Mouse (Mus musculus) intestine, postnatal 0 days (tissue): ENCODE measurements at regions not wholly inside any gene's neighbourhood (a gene's known extent, or its start where the extent isn't known, plus 50 kb on each side); places are given as distances from the start of the nearest gene placed in this dataset.

Experiments
- ATAC-seq: fragments of 200-750 bp; cut with Nextera tagmentation; 2 replicates; pipeline ENCODE4 v1.8.0; 2017; ENCODE audit warnings: mild to moderate bottlenecking, moderate TSS enrichment, moderate library complexity
- H3K27ac ChIP-seq: fragments of 300-500 bp; sonication (generic); 2 replicates; pipeline ENCODE4 v1.5.1; 2014; ENCODE audit warnings: mild to moderate bottlenecking, low read depth, low read length, moderate library complexity
- H3K27me3 ChIP-seq: fragments of 300-500 bp; sonication (generic); replicated peaks from 2 replicates; pipeline ENCODE4 v1.6.1; 2014; ENCODE audit warnings: low read length, mixed read lengths; ENCODE audit not compliant: control insufficient read depth, insufficient read depth
- H3K36me3 ChIP-seq: fragments of 300-500 bp; sonication (generic); 2 replicates; pipeline ENCODE4 v1.6.1; 2014; ENCODE audit warnings: mild to moderate bottlenecking, moderate library complexity; ENCODE audit not compliant: control insufficient read depth, insufficient read depth
- H3K4me1 ChIP-seq: fragments of 300-500 bp; sonication (generic); replicated peaks from 2 replicates; pipeline ENCODE4 v1.6.1; 2014; ENCODE audit warnings: antibody characterized with exemption, low read length, mixed read lengths; ENCODE audit not compliant: control insufficient read depth, insufficient read depth
- H3K4me2 ChIP-seq: fragments of 300-500 bp; sonication (generic); replicated peaks from 2 replicates; pipeline ENCODE4 v1.6.1; 2014; ENCODE audit warnings: low read depth, mild to moderate bottlenecking, moderate library complexity
- H3K4me3 ChIP-seq: fragments of 300-500 bp; sonication (generic); 2 replicates; pipeline ENCODE4 v1.5.1; 2014; ENCODE audit warnings: low read depth, low read length
- H3K9ac ChIP-seq: fragments of 300-500 bp; sonication (generic); 2 replicates; pipeline ENCODE4 v1.6.1; 2014; ENCODE audit warnings: mild to moderate bottlenecking, low read depth, low read length
- H3K9me3 ChIP-seq: fragments of 300-500 bp; sonication (generic); 2 replicates; pipeline ENCODE4 v1.6.1; 2016; ENCODE audit warnings: mixed run types; ENCODE audit not compliant: control insufficient read depth
- CTCF ChIP-seq: sonication (generic); IDR thresholded peaks from 2 replicates; pipeline ENCODE4 v1.5.1; 2016; ENCODE audit warnings: low read depth, mild to moderate bottlenecking, control low read depth, antibody characterized with exemption, moderate library complexity
- WGBS: fragments of 180-500 bp; shearing (Covaris S2); extraction: QIAGEN DNeasy Blood & Tissue Kit; methylation state at CpG from one replicate; pipeline ENCODE4 v1.1.7; 2014; 5-methylcytosine and 5-hydroxymethylcytosine counted together

DNA sequence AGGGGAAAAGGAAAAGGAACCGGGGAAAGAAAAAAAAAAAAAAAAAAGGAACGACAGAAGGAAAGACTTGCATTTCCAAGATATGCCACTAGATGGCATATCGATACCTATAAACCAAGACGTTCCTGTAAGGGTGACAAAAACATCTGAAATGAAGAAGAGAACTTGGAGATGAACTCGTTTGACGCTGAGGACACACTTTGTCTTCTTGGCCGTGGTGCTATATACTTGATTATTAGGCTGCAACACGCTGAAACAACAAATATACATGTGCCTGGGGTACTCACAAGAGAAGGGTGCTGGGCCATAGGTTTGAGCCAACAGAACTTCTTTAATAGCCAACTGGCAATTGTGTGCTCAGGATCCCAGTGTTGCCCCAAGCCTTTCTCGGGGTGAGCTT is 71.2 kb upstream of the Gm34302 start:
- Histone ChIP-seq H3K4me2 (peak overlapping the region; percentile 44; the same call in 1 of the 2 replicates), H3K4me3 (no peak overlapping the region), H3K4me1 (no peaks in the 10 kb centered on the region), H3K36me3 (no peaks in the 10 kb centered on the region), H3K9me3 (no peaks in the 10 kb centered on the region), H3K27me3 (no peaks in the 10 kb centered on the region), H3K9ac (no peak overlapping the region), H3K27ac (no peak overlapping the region)
- no peak for ATAC-seq
- WGBS: 4% methylated on average over 9 of the region's 9 CpGs
- TF ChIP-seq CTCF: peak; percentile 78

DNA sequence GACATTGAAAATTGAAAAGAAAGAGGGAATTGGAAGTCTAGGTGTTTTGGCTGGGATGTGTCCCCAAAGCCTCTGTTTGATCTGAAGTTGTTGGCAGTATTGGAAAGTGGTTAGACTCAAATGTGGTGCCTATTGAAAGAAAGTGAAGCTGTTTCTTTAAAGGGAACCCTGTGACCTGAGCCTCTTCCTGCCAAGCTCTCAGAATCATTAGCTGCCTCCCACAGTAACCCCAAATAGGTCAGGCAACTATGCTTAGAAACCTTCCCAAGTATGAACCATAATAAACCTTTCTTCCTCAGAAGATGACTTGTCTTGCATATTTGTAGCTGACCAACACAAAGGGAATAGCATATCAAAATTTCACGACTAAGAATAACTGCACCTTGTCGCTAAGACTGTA is 69.7 kb upstream of the Gm34302 start:
- TF ChIP-seq CTCF: no peak
- no peak overlapping the region for H3K4me2 ChIP-seq
- H3K27ac ChIP-seq: no peak overlapping the region
- ATAC-seq: no peak
- H3K4me1 ChIP-seq: no peaks in the 10 kb centered on the region
- no peaks in the 10 kb centered on the region for H3K36me3 ChIP-seq
- no peak overlapping the region for H3K9ac ChIP-seq
- no peaks in the 10 kb centered on the region for H3K9me3 ChIP-seq
- 86% methylated on average over 2 of the region's 2 CpGs for WGBS
- no peak overlapping the region for H3K4me3 ChIP-seq
- H3K27me3 ChIP-seq: no peaks in the 10 kb centered on the region

DNA sequence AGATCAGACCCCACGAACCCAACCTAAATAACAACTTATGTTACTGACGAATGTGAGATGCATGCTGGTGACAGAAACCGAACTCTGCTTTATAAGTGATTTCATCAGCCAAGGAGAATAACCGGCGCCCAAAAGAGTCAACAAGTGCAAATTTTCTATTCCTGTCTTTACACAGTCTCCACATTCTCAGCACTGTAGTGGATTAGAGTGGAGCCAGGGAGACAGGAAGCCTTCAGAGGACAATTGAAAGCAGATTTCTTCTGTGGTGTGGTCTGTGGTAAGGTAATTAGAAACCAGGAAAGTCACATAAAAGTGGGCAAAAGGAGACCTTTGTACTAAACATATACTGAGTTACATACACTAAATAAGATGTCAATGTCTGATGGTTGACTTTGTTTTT is 68.0 kb upstream of the Gm34302 start:
- H3K27ac ChIP-seq: no peak overlapping the region
- no peak for TF ChIP-seq CTCF
- H3K4me1 ChIP-seq: no peaks in the 10 kb centered on the region
- H3K4me3 ChIP-seq: no peak overlapping the region
- ATAC-seq: no peak
- WGBS: 70% methylated on average over 5 of the region's 5 CpGs
- H3K36me3 ChIP-seq: no peaks in the 10 kb centered on the region
- H3K9ac ChIP-seq: no peak overlapping the region
- no peaks in the 10 kb centered on the region for H3K27me3 ChIP-seq
- no peaks in the 10 kb centered on the region for H3K9me3 ChIP-seq
- no peak overlapping the region for H3K4me2 ChIP-seq

DNA sequence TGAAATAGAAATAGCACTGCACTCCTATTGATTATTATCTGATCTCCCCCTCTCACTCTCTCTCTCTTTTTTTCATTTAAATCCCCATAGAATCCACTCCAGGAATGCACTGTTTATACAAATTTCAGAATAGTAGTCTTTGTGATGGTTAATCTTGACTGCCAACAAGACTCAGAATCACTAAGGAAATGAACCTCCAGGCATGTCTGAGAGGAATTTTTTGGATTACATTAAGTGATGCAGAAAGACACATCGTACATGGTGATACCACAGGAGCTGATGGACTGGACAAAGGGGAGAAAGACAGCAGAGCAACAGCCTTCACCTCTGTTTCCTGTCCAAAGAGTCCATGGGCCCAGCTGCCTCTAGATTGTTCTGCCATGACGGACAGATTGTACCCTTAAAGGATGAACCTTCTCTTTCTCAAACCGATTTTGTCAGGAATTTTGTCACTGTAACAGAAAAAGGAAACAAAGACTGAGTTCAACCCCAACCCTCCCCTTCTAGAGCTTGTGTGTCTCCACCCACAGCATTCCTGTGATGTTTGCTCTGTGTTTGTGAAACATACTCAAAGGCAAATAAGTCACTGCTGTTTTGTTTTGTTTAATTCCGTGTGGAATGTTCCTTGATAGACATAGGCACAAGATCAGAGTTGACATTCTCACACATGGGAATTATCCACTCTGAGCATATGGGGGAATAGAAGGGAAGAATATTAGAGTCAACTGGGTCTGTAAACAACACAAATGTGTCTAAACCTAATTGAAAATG is 59.1 kb upstream of the Gm34302 start:
- Histone ChIP-seq H3K9ac (no peak overlapping the region), H3K4me3 (no peak overlapping the region), H3K36me3 (no peaks in the 10 kb centered on the region), H3K9me3 (no peaks in the 10 kb centered on the region), H3K27me3 (no peaks in the 10 kb centered on the region), H3K27ac (no peak overlapping the region), H3K4me1 (no peaks in the 10 kb centered on the region), H3K4me2 (no peak overlapping the region)
- WGBS: 52% methylated on average over 4 of the region's 4 CpGs
- no peak for ATAC-seq
- no peak for TF ChIP-seq CTCF

DNA sequence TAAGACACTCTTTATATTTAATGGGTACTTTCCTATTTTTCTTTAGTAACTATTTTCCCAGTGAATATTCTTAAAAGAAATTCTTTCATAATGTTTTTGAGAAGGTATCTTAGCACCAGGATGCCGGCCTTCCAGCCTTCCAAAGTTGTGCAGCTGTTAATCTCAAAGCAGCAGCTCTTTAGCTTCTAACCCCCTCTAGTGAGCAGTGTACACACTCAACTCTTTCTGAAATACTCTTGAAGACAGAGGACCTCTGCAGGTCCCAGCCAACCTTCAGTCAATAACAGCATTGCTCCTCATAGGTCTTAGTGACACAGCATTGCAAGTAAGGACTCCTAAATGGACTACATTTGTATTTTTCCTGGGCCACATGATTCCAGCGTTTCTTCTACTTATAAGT is 55.2 kb upstream of the Gm34302 start:
- Histone ChIP-seq H3K27me3 (no peaks in the 10 kb centered on the region), H3K4me1 (no peaks in the 10 kb centered on the region), H3K9ac (no peak overlapping the region), H3K4me3 (no peak overlapping the region), H3K4me2 (no peak overlapping the region), H3K36me3 (no peaks in the 10 kb centered on the region), H3K27ac (no peak overlapping the region), H3K9me3 (no peaks in the 10 kb centered on the region)
- WGBS: 70% methylated on average over 2 of the region's 2 CpGs
- no peak for ATAC-seq
- peak; percentile 54 for TF ChIP-seq CTCF

DNA sequence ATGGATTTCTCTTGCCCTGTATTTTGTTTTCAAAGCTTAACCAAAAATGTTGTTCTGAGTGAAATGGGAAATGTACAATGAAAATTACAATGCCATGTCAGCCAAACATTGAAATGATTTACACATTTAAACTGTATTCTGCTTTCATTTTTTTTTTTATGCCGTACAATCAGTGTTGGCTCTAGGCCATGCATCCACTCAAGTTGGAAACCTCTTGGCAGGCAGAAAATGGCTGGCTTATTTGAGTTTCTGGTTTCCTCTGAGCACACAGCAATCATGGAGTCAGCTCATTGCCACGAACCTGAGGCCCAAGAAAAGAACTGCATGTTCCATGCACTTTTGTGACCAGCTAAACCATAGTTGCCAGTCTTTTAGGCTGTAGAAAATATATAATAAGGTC is 50.5 kb upstream of the Gm34302 start:
- Histone ChIP-seq H3K9ac (no peak overlapping the region), H3K9me3 (no peaks in the 10 kb centered on the region), H3K27ac (no peak overlapping the region), H3K4me3 (no peak overlapping the region), H3K27me3 (no peaks in the 10 kb centered on the region), H3K4me2 (no peak overlapping the region), H3K36me3 (no peaks in the 10 kb centered on the region), H3K4me1 (no peaks in the 10 kb centered on the region)
- ATAC-seq: no peak
- TF ChIP-seq CTCF: no peak
- 58% methylated on average over 2 of the region's 2 CpGs for WGBS
